Mouse (Mus musculus) embryonic facial prominence, embryonic 12.5 days (tissue): ENCODE results near the gene Isoc2b. TPM values are rescaled to one million over a fixed set of nuclear protein-coding genes. Genes with fewer than 3 reads are reported as not detected.
A peak's percentile ranks its signal among the peaks of the same experiment; 100 is the strongest.

Experiments
- ATAC-seq: fragments of 200-750 bp; cut with Nextera tagmentation; 2 replicates; pipeline ENCODE4 v1.8.0; 2017; ENCODE audit not compliant: insufficient number of reproducible peaks, insufficient read depth, low FRiP score, low TSS enrichment
- H3K27ac ChIP-seq: fragments of 300-500 bp; sonication (generic); 2 replicates; pipeline ENCODE4 v1.5.1; 2016; ENCODE audit warnings: mild to moderate bottlenecking
- H3K27me3 ChIP-seq: fragments of 300-500 bp; sonication (generic); 2 replicates; pipeline ENCODE4 v1.6.1; 2016; ENCODE audit warnings: mild to moderate bottlenecking, moderate library complexity
- H3K36me3 ChIP-seq: fragments of 300-500 bp; sonication (generic); 2 replicates; pipeline ENCODE4 v1.6.1; 2016; ENCODE audit warnings: mild to moderate bottlenecking
- H3K4me1 ChIP-seq: fragments of 300-500 bp; sonication (generic); 2 replicates; pipeline ENCODE4 v1.6.1; 2016
- H3K4me2 ChIP-seq: fragments of 300-500 bp; sonication (generic); replicated peaks from 2 replicates; pipeline ENCODE4 v1.6.1; 2016; ENCODE audit warnings: mild to moderate bottlenecking, moderate library complexity
- H3K4me3 ChIP-seq: fragments of 300-500 bp; sonication (generic); 2 replicates; pipeline ENCODE4 v1.5.1; 2016; ENCODE audit warnings: mild to moderate bottlenecking
- H3K9ac ChIP-seq: fragments of 300-500 bp; sonication (generic); 2 replicates; pipeline ENCODE4 v1.6.1; 2016; ENCODE audit warnings: mild to moderate bottlenecking, moderate library complexity
- H3K9me3 ChIP-seq: fragments of 300-500 bp; sonication (generic); 2 replicates; pipeline ENCODE4 v1.6.1; 2016; ENCODE audit warnings: mild to moderate bottlenecking, moderate library complexity
- WGBS: fragments of 180-500 bp; shearing (Covaris S2); methylation state at CpG from one replicate; pipeline ENCODE4 v1.1.7; 2016; 5-methylcytosine and 5-hydroxymethylcytosine counted together
- polyA plus RNA-seq: library from polyadenylated mRNA; unstranded; fragments of >200 nt; fragmentation: Nextera tagmentation; extraction: Ambion mirVana; gene quantifications from 2 replicates; pipeline ENCODE4 v1.2.1, GENCODE M21; 2016

Gene Isoc2b
- polyA plus RNA-seq = 4.1 and 4.4 TPM in 2 replicates

GRCm38 (mm10) chr7:4870133-4870532 is at the start of gene Isoc2b:
Gene Isoc2b (minus strand): TSS chr7:4870258.
- Histone ChIP-seq H3K27ac (no peak within 1 kb of the TSS), H3K36me3 (no peaks in the 10 kb centered on the region), H3K4me2 (no peak within 1 kb of the TSS), H3K27me3 (no peaks in the 10 kb centered on the region), H3K4me3 (no peak within 1 kb of the TSS), H3K4me1 (0 out of 2 replicates have a peak, but pooled peaks cover 4% of the 10 kb centered on the region), H3K9me3 (no peaks in the 10 kb centered on the region), H3K9ac (no peak within 1 kb of the TSS)
- 59% methylated on average over 6 of the region's 6 CpGs for WGBS
- ATAC-seq = no peak

DNA sequence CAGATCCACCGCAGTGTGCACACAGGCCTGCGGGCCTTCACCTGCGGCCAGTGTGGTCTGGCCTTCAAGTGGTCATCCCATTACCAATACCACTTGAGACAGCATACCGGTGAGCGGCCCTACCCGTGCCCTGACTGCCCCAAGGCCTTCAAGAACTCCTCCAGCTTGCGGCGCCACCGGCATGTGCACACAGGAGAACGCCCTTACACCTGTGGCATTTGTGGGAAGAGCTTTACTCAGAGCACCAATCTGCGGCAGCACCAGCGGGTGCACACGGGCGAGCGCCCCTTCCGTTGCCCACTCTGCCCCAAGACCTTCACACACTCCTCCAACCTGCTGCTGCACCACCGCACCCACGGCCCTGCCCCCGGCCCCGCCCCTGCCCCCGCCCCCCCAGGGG is 49.0 kb upstream of the Isoc2b start:
- no peak overlapping the region for H3K27ac ChIP-seq
- ATAC-seq = no peak
- no peaks in the 10 kb centered on the region for H3K9me3 ChIP-seq
- H3K4me1 ChIP-seq = peaks cover 47% of the 10 kb centered on the region
- peaks cover 43% of the 10 kb centered on the region for H3K36me3 ChIP-seq
- no peak overlapping the region for H3K9ac ChIP-seq
- no peaks in the 10 kb centered on the region for H3K27me3 ChIP-seq
- no peak overlapping the region for H3K4me3 ChIP-seq
- 80% methylated on average over 21 of the region's 21 CpGs for WGBS
- H3K4me2 ChIP-seq = no peak overlapping the region

- Histone ChIP-seq H3K4me1 (peaks cover 42% of the 10 kb centered on the region), H3K4me3 (no peak overlapping the region), H3K36me3 (peaks cover 43% of the 10 kb centered on the region), H3K9me3 (no peaks in the 10 kb centered on the region), H3K27ac (no peak overlapping the region), H3K27me3 (no peaks in the 10 kb centered on the region), H3K4me2 (no peak overlapping the region), H3K9ac (no peak overlapping the region)
- ATAC-seq = no peak
- WGBS = 95% methylated on average over 15 of the region's 15 CpGs
These were observed 48.6 kb upstream of the Isoc2b start for GRCm38 (mm10) chr7:4918681-4919080.

- H3K36me3 ChIP-seq = peaks cover 43% of the 10 kb centered on the region
- H3K4me2 ChIP-seq = no peak overlapping the region
- H3K27ac ChIP-seq = no peak overlapping the region
- H3K4me3 ChIP-seq = no peak overlapping the region
- H3K9ac ChIP-seq = no peak overlapping the region
- no peaks in the 10 kb centered on the region for H3K27me3 ChIP-seq
- 88% methylated on average over 2 of the region's 2 CpGs for WGBS
- H3K9me3 ChIP-seq = no peaks in the 10 kb centered on the region
- no peak for ATAC-seq
- H3K4me1 ChIP-seq = peaks cover 30% of the 10 kb centered on the region
These were observed 47.4 kb upstream of the Isoc2b start for GRCm38 (mm10) chr7:4917494-4917893.

DNA sequence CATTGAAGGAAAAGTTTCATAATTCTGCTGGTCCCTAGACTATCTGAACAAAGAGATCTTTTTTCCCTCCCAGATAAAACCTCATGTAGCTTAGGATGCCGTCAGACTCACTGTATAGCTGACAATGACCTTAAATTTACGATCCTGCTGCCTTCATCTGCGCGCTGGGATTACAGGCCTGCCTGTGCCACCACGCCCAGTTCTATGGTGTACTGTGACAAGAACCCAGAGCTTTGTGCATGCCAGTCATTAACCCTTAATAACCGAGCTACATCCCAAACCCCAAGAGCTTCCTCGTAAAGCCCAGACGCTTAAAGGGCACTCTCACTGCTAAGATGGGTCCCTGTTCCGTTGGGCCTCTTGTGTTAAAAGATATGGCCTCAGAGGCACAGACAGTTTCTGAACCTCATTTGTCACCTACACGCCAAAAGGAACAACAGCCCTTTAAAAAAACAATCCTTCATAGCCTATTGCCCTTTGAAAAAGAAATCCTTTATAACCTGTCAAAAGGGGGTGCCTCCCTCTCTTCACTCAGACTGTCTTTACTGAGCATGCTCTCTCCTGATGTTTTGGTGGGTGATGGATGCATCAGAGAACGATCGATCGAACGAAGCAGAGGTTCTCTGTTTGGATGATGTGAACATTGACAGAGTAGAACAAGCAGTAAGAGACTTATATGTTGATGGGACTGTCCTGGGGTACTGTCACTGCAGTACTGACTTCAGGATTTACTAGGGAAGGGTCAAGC is 45.8 kb upstream of the Isoc2b start:
- no peaks in the 10 kb centered on the region for H3K9me3 ChIP-seq
- H3K36me3 ChIP-seq = peaks cover 36% of the 10 kb centered on the region
- WGBS = 21% methylated on average over 14 of the region's 14 CpGs
- H3K4me3 ChIP-seq = peak overlapping the region; percentile 65
- peak overlapping the region; percentile 83 for H3K9ac ChIP-seq
- H3K4me1 ChIP-seq = peaks cover 16% of the 10 kb centered on the region
- peak overlapping the region; percentile 97 for H3K27ac ChIP-seq
- no peak for ATAC-seq
- H3K27me3 ChIP-seq = no peaks in the 10 kb centered on the region
- H3K4me2 ChIP-seq = peak overlapping the region; percentile 81

DNA sequence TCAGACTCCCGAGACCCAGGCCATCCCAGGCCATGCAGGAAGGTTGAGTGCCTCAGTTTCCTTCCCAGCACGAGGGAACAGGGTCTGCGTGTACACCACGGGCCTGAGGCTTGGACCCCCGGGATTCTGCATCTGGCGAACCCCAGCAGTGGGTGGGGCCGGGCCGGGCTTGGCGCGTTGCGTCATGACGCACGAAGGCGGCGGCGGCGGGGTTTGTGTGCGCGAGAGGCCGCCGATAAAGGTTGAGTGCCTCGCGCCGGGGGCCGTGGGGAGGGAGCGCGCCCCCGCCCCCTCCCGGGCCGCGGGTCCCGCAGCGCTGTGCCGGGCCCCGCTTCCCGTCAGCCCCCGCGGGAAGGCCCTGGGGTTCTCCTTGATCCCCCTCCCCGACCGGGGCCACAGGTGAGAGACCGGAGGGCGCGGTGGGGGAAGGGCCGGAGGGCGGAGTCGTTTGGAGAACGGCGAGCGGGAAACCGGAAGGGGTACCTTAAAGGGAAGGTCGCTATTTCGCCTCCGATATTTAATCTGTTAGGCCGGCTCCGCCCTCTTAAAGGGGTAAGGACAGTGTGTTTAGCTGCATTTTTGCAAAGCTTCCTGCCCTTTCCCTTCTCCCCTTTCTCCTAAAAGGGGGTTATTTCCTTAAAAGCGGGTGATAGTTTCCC is 45.1 kb upstream of the Isoc2b start, which contains the start of gene Zfp628:
Gene Zfp628, plus strand, starts transcription at position 211 of the 659 bp plus-strand sequence.
- Histone ChIP-seq H3K4me1 (peaks cover 16% of the 10 kb centered on the region), H3K27ac (peak within 1 kb of the TSS; percentile 97), H3K27me3 (no peaks in the 10 kb centered on the region), H3K9me3 (no peaks in the 10 kb centered on the region), H3K9ac (peak within 1 kb of the TSS; percentile 83), H3K36me3 (peaks cover 29% of the 10 kb centered on the region), H3K4me2 (peak within 1 kb of the TSS; percentile 81), H3K4me3 (peak within 1 kb of the TSS; percentile 65)
- peak; percentile 83 for ATAC-seq
- under 1% methylated on average over 52 of the region's 56 CpGs for WGBS

DNA sequence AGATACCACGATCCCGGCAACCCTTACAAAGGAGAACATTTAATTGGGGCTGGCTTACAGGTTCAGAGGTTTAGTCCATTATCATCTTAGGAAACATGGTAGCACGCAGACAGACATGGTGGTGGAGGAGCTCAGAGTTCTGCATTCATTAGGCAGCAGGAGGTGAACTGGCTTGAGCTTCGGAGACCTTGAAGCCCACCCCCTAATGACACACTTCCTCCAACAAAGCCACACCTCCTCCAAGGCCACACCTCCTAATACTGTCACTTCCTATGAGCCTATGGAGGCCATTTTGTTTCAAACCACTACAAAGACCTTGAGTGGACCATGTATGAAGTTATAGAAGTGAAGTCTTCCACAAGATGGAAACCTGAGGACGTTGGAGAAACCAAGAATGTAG is 42.2 kb upstream of the Isoc2b start:
- no peak overlapping the region for H3K4me2 ChIP-seq
- H3K27ac ChIP-seq = no peak overlapping the region
- H3K27me3 ChIP-seq = no peaks in the 10 kb centered on the region
- H3K9ac ChIP-seq = no peak overlapping the region
- ATAC-seq = no peak
- H3K4me1 ChIP-seq = peaks cover 14% of the 10 kb centered on the region
- H3K9me3 ChIP-seq = no peaks in the 10 kb centered on the region
- 60% methylated on average over 5 of the region's 5 CpGs for WGBS
- H3K4me3 ChIP-seq = no peak overlapping the region
- 0 out of 2 replicates have a peak, but pooled peaks cover 1% of the 10 kb centered on the region for H3K36me3 ChIP-seq

- H3K27ac ChIP-seq = no peak overlapping the region
- WGBS = 32% methylated on average over 9 of the region's 9 CpGs
These were observed 41.5 kb upstream of the Isoc2b start for GRCm38 (mm10) chr7:4911561-4911960.

DNA sequence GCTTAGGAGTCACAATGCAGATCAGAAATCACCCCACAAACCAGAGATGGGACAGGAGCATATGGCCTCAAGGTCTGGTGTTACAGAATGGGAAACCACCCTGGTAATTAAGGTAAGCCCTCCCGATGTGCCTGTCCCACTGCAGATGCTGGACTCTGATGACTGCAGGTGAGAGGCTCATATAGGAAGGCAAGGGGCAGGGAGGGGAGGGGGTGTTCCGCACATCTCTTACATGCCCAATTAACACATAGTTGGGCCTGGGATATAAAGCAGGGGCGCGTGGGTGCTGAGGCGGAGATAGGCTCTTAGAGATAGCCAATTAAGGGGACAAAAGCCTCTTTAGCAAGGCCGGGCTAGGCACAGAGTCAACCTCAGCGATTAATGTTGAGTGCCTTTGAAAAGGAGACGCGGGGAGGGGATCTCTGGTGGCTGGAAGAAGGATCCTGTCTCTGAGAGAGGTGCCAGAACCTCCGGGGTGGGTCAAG is 36.5 kb upstream of the Isoc2b start, which contains the start of gene Gm36210:
Gene Gm36210, minus strand, starts transcription at position 51 of the 485 bp plus-strand sequence.
- no peak for ATAC-seq
- WGBS = 60% methylated on average over 9 of the region's 10 CpGs
- Histone ChIP-seq H3K4me1 (no peaks in the 10 kb centered on the region), H3K4me3 (no peak within 1 kb of the TSS), H3K27ac (no peak within 1 kb of the TSS), H3K36me3 (no peaks in the 10 kb centered on the region), H3K27me3 (no peaks in the 10 kb centered on the region), H3K4me2 (no peak within 1 kb of the TSS), H3K9ac (no peak within 1 kb of the TSS), H3K9me3 (no peaks in the 10 kb centered on the region)

More at GRCm38 (mm10) chr7:4911561-4911960, 41.5 kb upstream of the Isoc2b start:
- no peaks in the 10 kb centered on the region for H3K36me3 ChIP-seq
- H3K4me3 ChIP-seq = no peak overlapping the region
- H3K9me3 ChIP-seq = no peaks in the 10 kb centered on the region
- no peak overlapping the region for H3K9ac ChIP-seq
- H3K4me2 ChIP-seq = no peak overlapping the region
- H3K4me1 ChIP-seq = peaks cover 7% of the 10 kb centered on the region
- H3K27me3 ChIP-seq = no peaks in the 10 kb centered on the region
- ATAC-seq = no peak

- no peak for ATAC-seq
- no peak overlapping the region for H3K4me2 ChIP-seq
- no peak overlapping the region for H3K9ac ChIP-seq
- H3K4me3 ChIP-seq = no peak overlapping the region
- no peaks in the 10 kb centered on the region for H3K4me1 ChIP-seq
- 78% methylated on average over 9 of the region's 9 CpGs for WGBS
- 0 out of 2 replicates have a peak, but pooled peaks cover 4% of the 10 kb centered on the region for H3K9me3 ChIP-seq
- H3K36me3 ChIP-seq = no peaks in the 10 kb centered on the region
- peaks cover 19% of the 10 kb centered on the region for H3K27me3 ChIP-seq
- no peak overlapping the region for H3K27ac ChIP-seq
These were observed 32.3 kb upstream of the Isoc2b start for GRCm38 (mm10) chr7:4902404-4902803.

- H3K36me3 ChIP-seq = no peaks in the 10 kb centered on the region
- H3K9ac ChIP-seq = no peak overlapping the region
- H3K27me3 ChIP-seq = peaks cover 19% of the 10 kb centered on the region
- H3K4me3 ChIP-seq = no peak overlapping the region
- 0 out of 2 replicates have a peak, but pooled peaks cover 4% of the 10 kb centered on the region for H3K9me3 ChIP-seq
- H3K4me2 ChIP-seq = no peak overlapping the region
- H3K27ac ChIP-seq = no peak overlapping the region
- ATAC-seq = no peak
- 42% methylated on average over 8 of the region's 8 CpGs for WGBS
- no peaks in the 10 kb centered on the region for H3K4me1 ChIP-seq
These were observed 31.1 kb upstream of the Isoc2b start for GRCm38 (mm10) chr7:4901171-4901570.

DNA sequence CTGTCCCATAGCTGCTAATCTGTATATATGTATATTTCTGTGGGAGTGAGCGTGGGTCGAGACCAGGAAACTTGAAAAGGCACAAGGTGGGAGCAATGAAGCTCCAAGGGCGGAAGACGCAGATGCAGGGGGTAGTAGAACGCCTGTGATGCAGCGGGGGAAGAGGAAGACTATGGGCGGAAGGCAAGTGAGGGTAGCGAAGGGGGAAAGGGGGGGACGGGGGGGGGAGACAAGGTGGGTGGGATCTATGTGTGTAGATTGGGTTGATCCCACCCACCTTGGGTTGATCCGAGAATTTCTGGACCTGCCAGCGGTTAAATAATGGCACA is 30.4 kb upstream of the Isoc2b start:
- 16% methylated on average over 11 of the region's 11 CpGs for WGBS
- no peak for ATAC-seq
- H3K4me2 ChIP-seq = peak overlapping the region; percentile 46
- peak overlapping the region; percentile 28; the same call in 1 of the 2 replicates for H3K4me3 ChIP-seq
- H3K9me3 ChIP-seq = 0 out of 2 replicates have a peak, but pooled peaks cover 4% of the 10 kb centered on the region
- no peaks in the 10 kb centered on the region for H3K4me1 ChIP-seq
- no peaks in the 10 kb centered on the region for H3K36me3 ChIP-seq
- peaks cover 19% of the 10 kb centered on the region for H3K27me3 ChIP-seq
- H3K9ac ChIP-seq = no peak overlapping the region
- no peak overlapping the region for H3K27ac ChIP-seq
